Mouse (Mus musculus) hematopoietic stem cell, adult 5-6 weeks (primary cell): Measurements from ENCODE around the gene Pdhb. TPM values are rescaled to one million over a fixed set of nuclear protein-coding genes. Genes with fewer than 3 reads are reported as not detected.

ENCODE experiments used
- total RNA-seq: library from RNA; stranded (forward); fragments of 172-1452, 232-1000 nt; gene quantifications from 2 replicates; pipeline ENCODE4 v1.2.3, GENCODE M21; 2017

Gene Pdhb
- total RNA-seq, 1 experiment from 2014 or later = 166 TPM

Other genes starting within 250 kb of the Pdhb start
- gene Gm45521, start 215.7 kb downstream of the Pdhb start, total RNA-seq = not detected in 2 replicates
- 0.13 TPM in 1 of 2 replicates, not detected in the other for gene Dnase1l3, start 178.5 kb downstream of the Pdhb start, total RNA-seq
- 5.1 and 6.6 TPM in 2 replicates for gene Abhd6, start 170.1 kb downstream of the Pdhb start, total RNA-seq
- gene Rpp14, start 92.7 kb downstream of the Pdhb start, total RNA-seq = 45.2 and 83.2 TPM in 2 replicates
- 15.1 and 21.4 TPM in 2 replicates for gene Pxk, start 74.8 kb downstream of the Pdhb start, total RNA-seq
- gene Kctd6, start 41.1 kb upstream of the Pdhb start, total RNA-seq = 3.0 and 5.6 TPM in 2 replicates
- not detected in 2 replicates for gene Acox2, start 86.3 kb upstream of the Pdhb start, total RNA-seq
- not detected in 2 replicates for gene Fam107a, start 145.0 kb upstream of the Pdhb start, total RNA-seq
- gene Oit1, start 205.7 kb upstream of the Pdhb start, total RNA-seq = not detected in 2 replicates